Mouse (Mus musculus) layer of hippocampus, adult 9-10 months (tissue): ENCODE data around the gene Gng10.

Experiments
- DNase-seq: peaks from one replicate; pipeline ENCODE4 v3.0.0; 2022; ENCODE audit warnings: low spot score

Gene Gng10

GRCm38 (mm10) chr4:59016922-59017321 lies 18.0 kb upstream of the Gng10 start:
- DNase-seq = no peak

DNA sequence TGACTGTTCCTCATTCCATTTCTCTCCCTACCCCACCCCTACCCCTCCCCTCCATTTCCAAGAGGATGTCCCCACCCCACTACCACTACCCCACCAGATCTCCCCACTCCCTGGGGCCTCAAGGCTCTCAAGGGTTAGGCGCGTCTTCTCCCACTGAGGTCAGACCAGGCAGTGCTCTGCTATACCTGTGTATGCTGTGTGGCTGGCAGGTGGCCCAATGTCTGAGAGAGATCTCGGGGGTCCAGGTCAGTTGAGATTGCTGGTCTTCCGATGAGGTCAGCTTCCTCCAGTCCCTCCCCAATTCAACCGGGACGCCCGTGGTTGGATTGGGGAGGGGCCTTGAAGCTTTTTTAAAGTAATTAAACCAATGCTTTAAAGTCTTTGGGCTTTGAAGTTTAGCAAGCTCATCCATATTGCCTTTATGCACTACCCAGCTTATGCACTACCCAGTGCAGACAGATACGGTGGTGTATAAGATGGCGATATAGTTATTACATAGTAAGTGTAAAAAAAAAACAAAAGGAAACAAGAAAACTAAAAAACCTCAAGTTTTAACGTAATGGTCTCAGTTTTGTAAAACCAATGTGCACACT lies 467 bp upstream of the Gng10 start:
- no peak for DNase-seq

- no peak for DNase-seq
Measured at GRCm38 (mm10) chr4:59035786-59036350, 980 bp downstream of the Gng10 start.

DNA sequence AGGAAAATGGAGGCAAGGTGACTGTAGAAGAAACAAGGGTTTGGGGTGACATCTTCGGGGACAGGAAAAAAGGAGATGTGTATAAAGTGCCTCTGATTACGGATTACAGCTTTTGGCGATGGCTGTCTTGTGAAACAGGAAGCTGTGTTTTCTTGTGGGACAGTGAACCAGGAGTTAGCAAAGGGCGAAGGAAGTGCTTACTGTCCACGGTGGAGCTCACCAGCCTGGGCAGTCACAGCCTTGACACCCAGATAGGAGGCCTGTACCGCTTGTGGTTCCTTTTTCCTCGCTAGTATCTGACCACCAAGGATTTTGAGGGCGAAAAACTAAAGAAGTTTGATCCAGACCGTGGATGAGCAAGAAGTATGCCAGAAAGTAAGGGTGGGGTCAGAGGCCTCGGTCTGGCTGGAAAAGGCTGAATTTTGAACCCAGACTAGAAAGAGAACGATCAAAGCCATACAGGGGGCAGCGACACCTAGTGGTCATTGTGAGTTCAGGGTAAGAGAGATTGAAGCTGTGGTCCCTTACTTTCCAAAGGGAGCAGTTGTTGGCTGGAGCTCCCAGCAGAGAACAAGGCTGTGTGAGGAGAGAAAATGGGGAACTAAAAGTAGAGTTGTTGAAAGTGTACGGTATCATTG lies 1.7 kb downstream of the Gng10 start:
- no peak for DNase-seq

- DNase-seq = no peak
Measured at GRCm38 (mm10) chr4:59037525-59037924, 2.6 kb downstream of the Gng10 start.

DNA sequence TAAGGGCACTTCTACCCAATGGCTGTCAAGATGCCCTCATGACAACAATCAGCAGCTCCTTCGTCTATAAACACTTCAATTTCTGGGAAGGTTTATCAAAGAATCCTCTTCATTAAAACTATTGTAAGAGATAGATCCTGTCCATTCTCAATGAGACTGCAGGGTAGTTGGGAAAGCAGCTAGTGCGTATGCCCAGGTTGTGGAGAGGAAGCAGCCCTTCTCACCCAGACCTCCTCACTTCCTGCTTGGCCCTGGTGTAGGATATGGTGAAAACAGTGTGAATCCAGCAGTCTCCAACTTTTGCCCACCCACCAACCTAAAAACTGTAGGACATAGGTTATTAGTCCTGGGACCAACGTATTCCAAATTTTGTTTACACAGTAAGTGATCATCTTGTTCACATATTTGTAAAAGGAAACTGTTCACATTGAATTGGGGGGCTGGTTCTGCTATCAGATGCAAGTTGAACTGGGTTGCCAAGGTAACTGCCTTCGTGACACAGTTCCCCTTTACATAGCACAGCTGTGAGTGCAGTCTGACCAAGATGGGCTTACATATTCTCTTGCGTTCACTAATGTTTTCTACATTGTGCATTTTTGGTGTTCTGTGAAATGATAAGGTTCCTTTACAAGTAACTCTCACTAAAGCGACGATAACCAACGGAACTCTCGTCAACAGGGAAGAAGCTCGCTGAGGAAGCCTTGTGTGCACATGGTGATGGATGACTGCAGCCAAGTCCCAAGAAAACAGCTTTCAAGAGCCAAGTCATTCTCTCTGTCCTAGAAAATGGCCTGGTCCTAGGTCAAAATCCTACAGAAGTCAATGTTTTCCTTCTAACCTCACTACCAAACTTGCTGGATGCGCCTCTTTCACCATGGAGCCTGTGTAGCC lies 5.8 kb downstream of the Gng10 start:
- no peak for DNase-seq

DNA sequence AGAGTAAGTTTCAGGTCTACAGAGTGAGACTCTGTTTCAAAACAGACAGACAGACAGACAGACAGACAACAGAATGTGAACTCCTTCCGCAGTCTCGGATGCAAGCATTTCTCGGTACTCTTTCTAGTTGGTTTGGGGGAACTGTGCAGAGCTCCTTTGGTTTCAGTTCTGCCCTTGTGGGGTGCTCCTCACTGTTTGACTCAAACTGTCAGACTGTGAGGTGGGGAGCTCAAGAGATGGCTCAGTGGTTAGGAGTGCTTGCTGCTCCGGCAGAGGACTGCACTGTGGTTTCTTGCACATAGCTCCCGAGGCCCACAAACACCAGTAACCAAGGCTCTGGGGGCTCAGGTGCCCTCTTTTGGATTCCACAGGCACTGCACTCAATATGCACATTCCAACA lies 8.2 kb downstream of the Gng10 start:
- no peak for DNase-seq

DNA sequence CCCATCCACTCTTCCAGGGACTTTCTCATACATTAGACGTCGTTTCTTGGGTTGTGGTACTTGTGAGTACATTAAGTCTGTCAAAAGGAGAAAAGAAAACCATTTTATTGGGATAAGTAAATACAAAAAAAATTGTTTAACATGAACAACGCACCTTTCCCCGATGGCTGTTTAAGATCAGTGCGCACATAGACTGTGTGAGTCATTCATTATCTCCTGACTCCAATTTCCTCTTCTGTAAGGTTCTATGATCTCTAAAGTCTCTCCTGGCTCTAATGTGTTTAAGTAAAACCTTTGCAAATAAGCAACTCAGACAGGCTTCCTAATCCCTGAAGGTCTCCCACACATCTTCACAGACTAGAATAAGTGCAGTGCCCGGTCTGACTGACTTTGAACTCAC lies 9.0 kb downstream of the Gng10 start:
- DNase-seq = no peak

DNA sequence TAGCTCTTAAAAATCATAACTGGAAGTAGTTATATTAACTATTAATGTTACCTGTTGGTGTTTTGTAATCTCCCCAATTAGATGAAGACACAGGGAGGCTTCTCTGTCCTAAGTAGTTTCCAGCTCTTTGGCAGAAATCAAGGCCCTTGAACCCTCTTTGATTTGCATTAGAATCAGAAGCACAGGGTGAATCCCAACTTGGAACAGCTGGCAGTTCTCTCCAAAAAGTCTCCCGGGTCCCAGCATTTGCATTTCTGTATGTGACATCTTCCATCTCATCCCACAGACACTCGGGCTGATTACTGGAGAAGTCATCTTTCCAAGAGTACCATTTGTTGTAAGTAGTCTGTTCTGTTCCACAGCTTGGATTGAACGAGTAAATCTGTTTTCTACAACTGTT lies 12.3 kb downstream of the Gng10 start:
- no peak for DNase-seq

DNA sequence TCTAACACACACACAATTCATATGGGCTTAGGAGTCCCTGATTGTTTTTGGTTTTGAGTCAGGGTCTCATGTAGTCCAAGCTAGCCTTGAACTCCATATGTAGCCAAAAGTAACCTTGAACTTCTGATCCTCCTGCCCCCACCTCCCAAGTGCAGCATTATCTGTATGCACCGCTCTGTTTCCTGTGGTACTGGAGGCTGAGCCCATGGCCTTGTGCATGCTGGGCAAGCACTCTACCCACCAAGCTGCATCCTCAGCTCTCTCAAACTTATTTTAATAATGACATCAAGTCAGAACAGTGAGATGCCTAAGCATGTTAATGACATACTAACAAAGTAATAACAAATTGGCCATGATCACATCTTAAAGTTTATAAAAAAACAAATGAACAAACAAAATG lies 16.2 kb downstream of the Gng10 start:
- no peak for DNase-seq

DNA sequence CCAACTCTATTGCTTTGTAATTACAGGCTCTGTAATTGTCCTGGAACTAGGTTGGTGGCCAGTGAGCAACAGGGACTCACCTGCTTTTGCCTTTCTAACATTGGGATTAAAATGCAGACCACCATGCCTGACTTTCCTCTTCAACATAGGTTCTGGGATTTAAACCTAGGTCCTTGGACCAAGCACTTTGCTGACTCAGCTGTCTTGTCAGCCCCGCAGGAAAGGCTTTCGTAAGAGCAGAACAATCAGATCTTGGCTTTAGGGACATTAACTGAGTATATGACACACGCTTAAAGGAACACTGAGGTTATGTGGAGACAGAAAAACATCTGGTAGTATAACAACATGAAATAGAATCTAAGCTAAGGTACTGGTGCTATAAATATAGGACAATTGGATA lies 23.0 kb downstream of the Gng10 start:
- DNase-seq = no peak

DNA sequence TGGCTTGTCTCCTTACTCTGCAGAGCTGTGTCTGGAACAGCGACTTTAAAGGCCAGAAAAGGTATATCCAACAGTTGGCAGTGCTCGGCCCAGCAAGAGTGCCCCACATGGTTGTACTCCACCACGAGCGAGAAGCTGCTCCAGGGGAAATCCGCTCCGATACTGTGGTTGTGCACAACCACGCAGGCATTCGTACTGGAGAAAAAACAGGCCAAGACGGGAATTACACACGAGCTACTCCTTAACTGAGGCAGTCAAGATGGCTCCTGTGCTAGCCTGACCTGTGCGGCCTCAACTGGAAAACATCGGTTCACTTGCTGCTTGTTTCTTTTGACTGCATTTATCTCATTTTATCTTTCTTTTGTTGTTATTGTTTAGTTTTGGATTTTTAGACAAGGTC lies 27.6 kb downstream of the Gng10 start:
- no peak for DNase-seq

DNA sequence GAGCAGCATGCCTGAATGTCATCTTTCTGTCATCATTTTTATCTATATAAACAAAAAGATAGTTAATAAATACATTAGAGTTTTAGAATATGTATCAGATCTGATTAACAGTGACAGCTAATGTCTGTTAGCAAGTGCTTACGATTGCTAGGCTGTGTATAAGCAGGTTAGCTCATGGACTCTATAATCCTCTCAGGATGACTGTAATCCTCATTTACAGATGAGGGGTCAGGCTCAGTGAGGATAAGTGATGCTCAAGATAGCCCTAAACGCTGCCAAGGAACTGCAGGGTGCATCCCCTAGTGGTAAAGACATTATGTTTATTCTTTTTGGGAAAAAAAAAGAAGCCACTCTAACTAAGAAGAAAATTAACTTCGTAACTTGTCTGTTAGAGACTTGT lies 34.4 kb downstream of the Gng10 start:
- DNase-seq = no peak

DNA sequence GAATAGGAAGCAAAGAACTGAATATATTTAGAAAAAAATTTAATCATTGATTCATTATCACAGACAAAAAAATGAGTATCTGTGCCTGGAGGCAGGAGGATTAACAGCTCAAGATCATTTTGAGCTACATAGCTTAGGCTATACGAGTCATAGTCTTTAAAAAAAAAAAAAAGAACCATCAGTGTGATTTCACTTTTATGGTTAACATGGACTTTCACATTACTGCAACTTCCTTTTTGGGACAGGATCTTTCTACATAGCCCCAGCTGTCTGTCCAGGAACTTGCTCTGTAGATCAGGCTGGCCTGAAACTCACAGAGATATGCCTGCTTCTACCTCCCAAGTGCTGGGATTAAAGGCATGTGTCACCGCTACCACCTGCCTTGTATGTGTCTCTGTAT lies 48.5 kb downstream of the Gng10 start:
- no peak for DNase-seq

DNA sequence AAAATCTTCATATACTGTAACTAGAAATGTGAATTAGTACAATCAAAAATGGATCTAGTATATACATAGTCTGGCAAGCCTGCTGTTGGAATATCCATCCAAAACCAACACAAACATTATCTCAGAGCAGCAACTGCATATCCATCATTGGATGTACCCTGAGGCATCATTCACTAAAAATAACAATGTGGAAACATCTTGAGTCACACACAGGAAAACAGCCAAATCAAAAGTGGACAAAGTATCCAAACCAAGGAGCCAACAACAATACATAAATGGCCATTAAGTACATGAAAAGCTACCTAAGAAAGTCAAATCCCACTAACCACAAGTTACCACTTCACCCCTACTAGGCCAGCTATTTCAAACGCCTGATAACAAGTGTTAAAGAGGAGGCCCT lies 54.5 kb downstream of the Gng10 start:
- DNase-seq = no peak
